Mouse (Mus musculus): ENCODE measurements around the gene Ecel1.

DNA sequence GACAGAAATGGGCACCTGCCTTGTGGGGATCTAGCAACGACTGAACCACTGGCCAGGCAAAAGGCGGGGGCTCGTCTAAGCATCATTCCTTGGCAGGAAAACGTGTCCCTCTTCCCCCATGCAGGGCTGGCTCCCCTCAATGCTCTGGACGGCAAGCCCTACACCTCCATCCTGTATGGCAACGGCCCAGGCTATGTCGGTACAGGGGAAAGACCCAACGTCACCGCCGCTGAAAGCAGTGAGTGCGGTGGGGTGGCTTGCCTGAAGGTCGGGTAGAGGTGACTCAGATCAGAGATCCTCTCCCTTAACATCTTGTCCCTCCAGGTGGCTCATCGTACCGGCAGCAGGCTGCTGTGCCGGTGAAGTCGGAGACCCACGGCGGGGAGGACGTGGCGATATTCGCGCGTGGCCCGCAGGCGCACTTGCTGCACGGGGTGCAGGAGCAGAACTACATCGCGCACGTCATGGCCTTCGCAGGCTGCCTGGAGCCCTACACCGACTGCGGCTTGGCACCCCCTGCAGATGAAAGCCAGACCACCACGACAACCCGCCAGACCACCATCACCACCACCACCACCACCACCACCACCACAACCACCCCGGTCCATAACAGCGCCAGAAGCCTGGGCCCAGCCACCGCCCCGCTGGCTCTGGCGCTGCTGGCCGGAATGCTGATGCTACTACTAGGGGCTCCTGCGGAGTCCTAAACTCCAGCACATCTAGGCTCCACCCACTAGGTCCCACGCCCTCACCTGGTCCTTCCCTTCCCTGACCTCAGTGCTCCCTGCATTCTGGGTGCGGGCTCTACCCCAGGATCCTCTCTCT, 28.9 kb downstream of the Ecel1 start:
- TF ChIP-seq CTCF (IDR thresholded peaks at IDR 0.05; ENCODE audit: borderline replicate concordance, insufficient read depth, low read length) (no peak), POLR2A (IDR thresholded peaks at IDR 0.05; ENCODE audit: low read depth, low read length) (no peak)
